Mouse (Mus musculus): ENCODE measurements at regions not wholly inside any gene's neighbourhood (a gene's known extent, or its start where the extent isn't known, plus 50 kb on each side); places are given as distances from the start of the nearest gene placed in this dataset.

DNA sequence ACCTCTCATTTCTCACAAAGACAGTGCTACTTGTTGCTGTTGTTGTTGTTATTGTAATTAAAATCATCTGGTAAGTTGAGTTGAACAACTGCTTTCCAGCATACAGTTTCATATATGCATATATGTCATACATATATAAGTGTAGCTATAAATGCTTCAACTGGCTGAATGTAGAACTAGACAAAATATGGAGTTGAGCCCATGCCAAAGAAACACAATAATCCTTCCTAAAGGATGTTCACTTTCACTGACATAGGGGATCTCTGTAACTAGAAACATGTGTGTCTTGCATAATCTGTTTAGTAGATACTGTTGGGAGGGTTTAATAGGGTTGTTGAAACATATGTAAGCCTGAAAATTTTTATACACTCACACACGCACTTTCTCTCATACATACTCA lies 247.9 kb downstream of the Rfpl4b start:
- H3K4me3 ChIP-seq: no peak overlapping the region
- no peaks in the 10 kb centered on the region for H3K27me3 ChIP-seq
- peak overlapping the region; percentile 16; the same call in 1 of the 2 replicates for H3K27ac ChIP-seq
- H3K9me3 ChIP-seq: no peaks in the 10 kb centered on the region
- H3K36me3 ChIP-seq: no peaks in the 10 kb centered on the region
- no peak overlapping the region for H3K9ac ChIP-seq
- no peak for ATAC-seq (ENCODE audit: insufficient number of reproducible peaks, insufficient read depth, low FRiP score, low TSS enrichment, low read depth)
- H3K4me2 ChIP-seq: no peak overlapping the region
- 30% methylated on average over 1 of the region's 1 CpGs for WGBS
- H3K4me1 ChIP-seq: peaks cover 5% of the 10 kb centered on the region; the same call in 1 of the 2 replicates

GRCm38 (mm10) chr10:38573146-38573545 lies 248.4 kb downstream of the Rfpl4b start:
- 62% methylated on average over 2 of the region's 2 CpGs for WGBS
- no peak overlapping the region for H3K4me3 ChIP-seq
- H3K9ac ChIP-seq: no peak overlapping the region
- no peak overlapping the region for H3K4me2 ChIP-seq
- ATAC-seq (ENCODE audit: insufficient number of reproducible peaks, insufficient read depth, low FRiP score, low TSS enrichment, low read depth): no peak
- no peaks in the 10 kb centered on the region for H3K9me3 ChIP-seq
- no peaks in the 10 kb centered on the region for H3K27me3 ChIP-seq
- H3K36me3 ChIP-seq: no peaks in the 10 kb centered on the region
- peaks cover 5% of the 10 kb centered on the region; the same call in 1 of the 2 replicates for H3K4me1 ChIP-seq
- no peak overlapping the region; the same call in 1 of the 2 replicates for H3K27ac ChIP-seq

DNA sequence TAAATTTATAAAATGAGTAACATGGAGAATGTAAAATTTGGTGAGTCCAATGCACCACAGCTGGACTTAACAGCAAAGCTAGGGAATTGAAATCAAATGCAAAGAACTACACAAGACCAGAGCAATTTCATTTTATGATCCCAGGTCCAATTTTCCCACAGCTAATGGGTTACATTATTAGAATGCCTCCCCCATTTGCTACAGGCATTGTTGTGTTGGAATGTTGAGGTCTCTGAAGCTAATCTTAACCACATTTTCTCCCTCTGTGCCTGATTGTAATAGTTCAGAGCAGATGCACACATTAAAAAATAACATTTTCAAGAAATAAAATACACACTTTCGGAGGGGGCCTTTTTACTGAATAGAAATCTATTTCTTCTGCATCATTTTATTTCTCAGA lies 254.3 kb downstream of the Rfpl4b start:
- H3K4me2 ChIP-seq: no peak overlapping the region
- ATAC-seq (ENCODE audit: insufficient number of reproducible peaks, insufficient read depth, low FRiP score, low TSS enrichment, low read depth): no peak
- H3K4me3 ChIP-seq: no peak overlapping the region
- H3K4me1 ChIP-seq: 0 out of 2 replicates have a peak, but pooled peaks cover 2% of the 10 kb centered on the region
- 39% methylated on average over 1 of the region's 1 CpGs for WGBS
- no peaks in the 10 kb centered on the region for H3K36me3 ChIP-seq
- peak overlapping the region; percentile 78; the same call in 1 of the 2 replicates for H3K27ac ChIP-seq
- H3K9me3 ChIP-seq: no peaks in the 10 kb centered on the region
- H3K27me3 ChIP-seq: no peaks in the 10 kb centered on the region
- H3K9ac ChIP-seq: no peak overlapping the region

- Histone ChIP-seq H3K4me1 (0 out of 2 replicates have a peak, but pooled peaks cover 2% of the 10 kb centered on the region), H3K9ac (no peak overlapping the region), H3K36me3 (no peaks in the 10 kb centered on the region), H3K4me3 (no peak overlapping the region), H3K4me2 (no peak overlapping the region), H3K27ac (peak overlapping the region; percentile 78), H3K27me3 (no peaks in the 10 kb centered on the region), H3K9me3 (no peaks in the 10 kb centered on the region)
- WGBS: 22% methylated on average over 1 of the region's 1 CpGs
- no peak for ATAC-seq (ENCODE audit: insufficient number of reproducible peaks, insufficient read depth, low FRiP score, low TSS enrichment, low read depth)
Observed at GRCm38 (mm10) chr10:38566361-38566760, 255.2 kb downstream of the Rfpl4b start.

DNA sequence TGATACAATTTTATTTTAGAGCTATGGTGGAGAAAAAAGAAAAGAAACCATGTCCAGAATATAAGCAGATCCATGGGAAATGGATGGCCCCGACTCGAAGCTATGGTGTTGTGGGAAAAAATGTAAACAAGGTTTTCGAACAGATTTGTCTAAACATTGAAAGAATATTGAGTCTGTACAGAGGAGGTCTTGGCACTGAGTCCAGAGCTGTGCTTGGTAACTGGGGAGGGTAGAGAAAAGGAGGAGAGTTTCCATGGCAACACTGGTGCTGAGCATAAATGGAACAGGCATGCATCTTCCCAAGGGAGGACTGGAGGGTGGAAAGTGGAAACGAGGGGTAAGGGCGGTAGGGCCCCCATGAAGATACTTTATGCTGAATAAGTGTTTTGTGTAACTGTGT lies 266.5 kb downstream of the Rfpl4b start:
- Histone ChIP-seq H3K36me3 (no peaks in the 10 kb centered on the region), H3K4me1 (peaks cover 12% of the 10 kb centered on the region; the same call in 1 of the 2 replicates), H3K4me2 (no peak overlapping the region), H3K27me3 (no peaks in the 10 kb centered on the region), H3K4me3 (no peak overlapping the region), H3K9me3 (no peaks in the 10 kb centered on the region), H3K27ac (0 out of 2 replicates have a peak overlapping the region, but pooled peaks have one; percentile 34), H3K9ac (no peak overlapping the region)
- ATAC-seq (ENCODE audit: insufficient number of reproducible peaks, insufficient read depth, low FRiP score, low TSS enrichment, low read depth): 0 out of 2 replicates have a peak, but pooled peaks have one; percentile 62
- WGBS: 32% methylated on average over 5 of the region's 5 CpGs

DNA sequence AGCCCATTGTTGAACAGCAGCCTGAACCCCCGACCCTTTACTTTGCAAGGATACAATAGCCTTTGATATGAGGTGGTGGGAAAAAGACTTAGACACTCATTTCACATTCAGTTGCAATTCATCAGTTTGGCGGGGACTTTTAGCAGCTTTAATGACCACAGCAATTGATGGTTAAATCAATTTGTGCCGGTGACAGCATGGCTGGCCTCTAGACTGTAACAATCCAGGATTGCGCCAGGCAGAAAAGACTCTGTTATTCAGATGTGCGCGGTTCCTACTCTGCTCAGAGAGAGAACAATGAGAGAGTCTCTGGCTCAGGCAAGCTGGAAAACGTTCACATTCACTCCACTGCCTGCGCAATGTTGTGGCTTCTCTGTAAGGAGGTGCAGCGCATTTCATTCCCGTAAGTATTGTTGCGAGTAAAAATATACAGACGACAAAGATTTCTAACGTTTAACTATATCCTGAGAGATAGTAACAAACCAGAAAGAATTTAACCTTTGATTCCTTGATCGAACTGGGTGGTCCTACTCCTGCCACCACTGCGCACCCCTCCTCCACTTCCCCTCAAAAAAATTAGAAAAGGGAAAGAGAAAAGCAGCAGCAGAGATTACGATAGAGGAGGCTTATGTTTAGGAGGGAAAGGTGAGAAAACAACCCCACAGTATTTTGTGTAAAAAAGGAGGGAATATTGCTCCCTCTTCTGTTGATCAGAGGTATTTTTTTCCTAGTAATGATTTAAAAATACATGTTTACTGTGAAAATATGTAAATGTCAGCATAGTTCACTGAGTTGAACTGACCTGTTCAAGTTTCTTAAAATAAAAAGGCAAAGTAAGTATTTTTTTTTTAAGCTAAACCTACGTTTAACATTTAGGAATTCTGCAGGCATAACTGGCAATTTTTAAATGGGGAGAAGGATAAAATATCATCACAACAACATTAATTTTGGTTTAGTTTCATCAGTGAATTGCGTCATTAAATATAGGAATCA lies 267.6 kb downstream of the Rfpl4b start:
- Histone ChIP-seq H3K36me3 (no peaks in the 10 kb centered on the region), H3K27me3 (no peaks in the 10 kb centered on the region), H3K4me2 (peak overlapping the region; percentile 53), H3K9ac (0 out of 2 replicates have a peak overlapping the region, but pooled peaks have one; percentile 47), H3K4me1 (peaks cover 12% of the 10 kb centered on the region; the same call in 1 of the 2 replicates), H3K4me3 (peak overlapping the region; percentile 29), H3K9me3 (no peaks in the 10 kb centered on the region), H3K27ac (peak overlapping the region; percentile 78)
- WGBS: 8% methylated on average over 18 of the region's 18 CpGs
- ATAC-seq (ENCODE audit: insufficient number of reproducible peaks, insufficient read depth, low FRiP score, low TSS enrichment, low read depth): peak; percentile 62; the same call in 1 of the 2 replicates

DNA sequence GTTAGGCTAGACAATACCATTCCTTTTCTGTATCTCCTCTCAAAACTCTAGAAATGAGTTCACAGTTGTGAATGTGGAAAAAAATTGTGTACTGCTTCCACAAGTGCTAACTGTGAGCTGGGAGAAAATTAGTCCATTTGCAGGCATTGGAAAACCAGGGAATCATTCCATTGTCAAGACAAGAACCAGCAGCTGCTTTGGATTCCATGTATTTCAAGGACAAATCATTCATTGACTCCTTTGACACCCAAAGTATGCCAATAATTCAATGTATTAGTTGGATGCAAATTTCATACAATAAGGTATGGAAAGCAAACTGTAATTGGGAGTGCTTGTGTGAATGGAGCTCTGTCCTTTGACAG lies 268.3 kb downstream of the Rfpl4b start:
- no peaks in the 10 kb centered on the region for H3K9me3 ChIP-seq
- peak overlapping the region; percentile 53 for H3K4me2 ChIP-seq
- no peak for ATAC-seq (ENCODE audit: insufficient number of reproducible peaks, insufficient read depth, low FRiP score, low TSS enrichment, low read depth)
- no peaks in the 10 kb centered on the region for H3K36me3 ChIP-seq
- peaks cover 12% of the 10 kb centered on the region; the same call in 1 of the 2 replicates for H3K4me1 ChIP-seq
- H3K9ac ChIP-seq: no peak overlapping the region
- H3K27ac ChIP-seq: peak overlapping the region; percentile 78
- H3K4me3 ChIP-seq: no peak overlapping the region
- no peaks in the 10 kb centered on the region for H3K27me3 ChIP-seq

GRCm38 (mm10) chr10:38552350-38553076 lies 269.1 kb downstream of the Rfpl4b start:
- ATAC-seq (ENCODE audit: insufficient number of reproducible peaks, insufficient read depth, low FRiP score, low TSS enrichment, low read depth): no peak
- no peaks in the 10 kb centered on the region for H3K9me3 ChIP-seq
- no peak overlapping the region for H3K4me2 ChIP-seq
- H3K4me3 ChIP-seq: no peak overlapping the region
- no peak overlapping the region for H3K9ac ChIP-seq
- no peaks in the 10 kb centered on the region for H3K27me3 ChIP-seq
- peaks cover 12% of the 10 kb centered on the region; the same call in 1 of the 2 replicates for H3K4me1 ChIP-seq
- no peaks in the 10 kb centered on the region for H3K36me3 ChIP-seq
- no peak overlapping the region for H3K27ac ChIP-seq
- 77% methylated on average over 5 of the region's 5 CpGs for WGBS

DNA sequence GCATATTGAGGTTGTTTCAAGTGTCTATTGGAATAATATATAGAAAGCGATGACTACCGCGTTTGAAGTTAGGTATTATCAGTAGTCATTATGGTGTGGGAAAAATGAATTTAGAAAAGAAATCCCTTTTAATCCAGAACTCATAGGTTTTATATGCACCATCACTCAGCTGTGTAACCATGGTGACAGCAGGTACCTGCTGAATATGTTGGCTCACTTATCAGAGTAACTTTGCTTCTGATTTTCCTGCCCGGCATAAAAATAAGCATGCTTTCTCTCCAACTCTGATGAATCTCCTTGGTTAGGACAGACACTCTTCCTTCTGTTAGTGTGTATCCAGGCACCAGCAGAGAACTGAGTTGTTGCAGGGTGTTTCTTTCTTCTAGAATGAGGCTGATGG lies 281.5 kb downstream of the Rfpl4b start:
- Histone ChIP-seq H3K4me2 (no peak overlapping the region), H3K9ac (no peak overlapping the region), H3K27ac (no peak overlapping the region), H3K9me3 (no peaks in the 10 kb centered on the region), H3K27me3 (no peaks in the 10 kb centered on the region), H3K4me3 (no peak overlapping the region), H3K4me1 (no peaks in the 10 kb centered on the region), H3K36me3 (no peaks in the 10 kb centered on the region)
- ATAC-seq (ENCODE audit: insufficient number of reproducible peaks, insufficient read depth, low FRiP score, low TSS enrichment, low read depth): no peak
- 93% methylated on average over 4 of the region's 4 CpGs for WGBS

DNA sequence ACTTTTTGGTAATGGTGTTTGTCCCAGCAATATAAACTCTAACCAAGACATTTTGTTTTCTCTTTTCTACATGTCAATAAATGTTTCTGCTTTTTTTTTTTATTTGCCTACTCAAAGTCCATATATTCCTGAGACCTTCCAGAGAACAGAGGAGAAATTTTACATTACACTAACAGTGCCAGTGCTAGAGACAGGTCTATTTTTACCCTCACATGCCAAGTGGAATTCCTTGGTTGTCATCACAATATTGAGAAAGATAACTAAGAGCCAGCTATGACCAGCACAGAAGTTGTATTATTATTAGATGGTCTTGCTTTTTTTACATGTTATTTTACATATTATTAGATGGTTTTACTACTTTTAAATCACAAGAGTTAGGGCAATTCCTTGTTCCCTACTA lies 282.8 kb downstream of the Rfpl4b start:
- no peaks in the 10 kb centered on the region for H3K9me3 ChIP-seq
- no peak overlapping the region for H3K9ac ChIP-seq
- no peaks in the 10 kb centered on the region for H3K36me3 ChIP-seq
- H3K4me2 ChIP-seq: no peak overlapping the region
- H3K27me3 ChIP-seq: no peaks in the 10 kb centered on the region
- no peak for ATAC-seq (ENCODE audit: insufficient number of reproducible peaks, insufficient read depth, low FRiP score, low TSS enrichment, low read depth)
- no peak overlapping the region for H3K27ac ChIP-seq
- H3K4me3 ChIP-seq: no peak overlapping the region
- no peaks in the 10 kb centered on the region for H3K4me1 ChIP-seq

DNA sequence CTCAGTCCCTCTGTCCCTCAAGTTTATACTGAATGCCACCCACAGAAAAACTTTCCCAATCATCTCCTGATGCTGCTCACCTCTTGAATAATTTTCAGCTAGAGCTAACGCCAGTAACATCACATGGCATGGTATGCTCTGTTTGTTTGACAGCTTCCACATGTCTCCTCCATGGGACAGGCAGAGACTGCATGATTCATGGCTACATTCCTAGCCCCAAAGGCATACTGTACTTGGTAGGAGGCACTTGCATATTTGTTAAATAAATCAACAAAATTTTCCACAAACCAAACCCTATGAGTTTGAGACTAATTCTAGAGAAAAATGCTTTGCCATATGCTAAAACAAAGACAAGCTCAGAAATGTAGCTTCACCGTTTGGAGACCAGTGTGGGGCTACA lies 304.9 kb downstream of the Rfpl4b start:
- H3K4me3 ChIP-seq: no peak overlapping the region
- no peak for ATAC-seq (ENCODE audit: insufficient number of reproducible peaks, insufficient read depth, low FRiP score, low TSS enrichment, low read depth)
- no peaks in the 10 kb centered on the region for H3K4me1 ChIP-seq
- no peak overlapping the region for H3K4me2 ChIP-seq
- WGBS: 39% methylated on average over 2 of the region's 2 CpGs
- H3K27me3 ChIP-seq: no peaks in the 10 kb centered on the region
- no peaks in the 10 kb centered on the region for H3K36me3 ChIP-seq
- H3K9me3 ChIP-seq: no peaks in the 10 kb centered on the region
- H3K27ac ChIP-seq: peak overlapping the region; percentile 30; the same call in 1 of the 2 replicates
- no peak overlapping the region for H3K9ac ChIP-seq

Data from embryonic facial prominence, embryonic 13.5 days (tissue).